Mouse (Mus musculus) myocyte (in vitro differentiated cells): ENCODE data around the gene Irak1.

Source experiments
- CEBPB ChIP-seq: IDR thresholded peaks from 2 replicates; pipeline ENCODE4 v1.6.1; 2011; ENCODE audit warnings: mild to moderate bottlenecking, moderate library complexity; ENCODE audit not compliant: poor library complexity, insufficient read depth, severe bottlenecking
- E2F4 ChIP-seq: IDR thresholded peaks from one replicate; pipeline ENCODE4 v1.6.1; 2011; ENCODE audit warnings: mild to moderate bottlenecking, control low read depth, moderate library complexity; ENCODE audit not compliant: insufficient read depth
- MYOD1 ChIP-seq, 3 experiments: IDR thresholded peaks; one replicate each; pipeline ENCODE4 v1.6.1; 2011; ENCODE audit warnings: control low read depth in 2 of 3, low read depth in 2 of 3, mild to moderate bottlenecking in 2 of 3, moderate library complexity in 1 of 3; ENCODE audit not compliant: insufficient read length in 2 of 3, control insufficient read depth in 1 of 3
- MYOG ChIP-seq, 3 experiments: IDR thresholded peaks; one replicate each; pipeline ENCODE4 v1.6.1; 2011; ENCODE audit warnings: control low read depth in 2 of 3, low read depth in 2 of 3, mild to moderate bottlenecking in 2 of 3; ENCODE audit not compliant: insufficient read length in 2 of 3, control insufficient read depth in 1 of 3, insufficient read depth in 1 of 3
- POLR2A ChIP-seq: IDR thresholded peaks from one replicate; pipeline ENCODE4 v1.6.1; 2011; ENCODE audit warnings: low read depth, mild to moderate bottlenecking, control low read depth, moderate library complexity; ENCODE audit not compliant: insufficient read length
- POLR2AphosphoS2 ChIP-seq: IDR thresholded peaks from one replicate; pipeline ENCODE4 v1.6.1; 2011; ENCODE audit warnings: low read depth, control low read depth; ENCODE audit not compliant: insufficient read length
- REST ChIP-seq: IDR thresholded peaks from one replicate; pipeline ENCODE4 v1.6.1; 2011; ENCODE audit warnings: mild to moderate bottlenecking, control low read depth, moderate library complexity; ENCODE audit not compliant: insufficient read depth, insufficient read length
- TCF12 ChIP-seq: IDR thresholded peaks from one replicate; pipeline ENCODE4 v1.6.1; 2011; ENCODE audit warnings: mild to moderate bottlenecking, control low read depth; ENCODE audit not compliant: poor library complexity, insufficient read depth, severe bottlenecking
- TCF3 ChIP-seq: IDR thresholded peaks from one replicate; pipeline ENCODE4 v1.6.1; 2011; ENCODE audit warnings: low read depth, control low read depth; ENCODE audit not compliant: insufficient read length
- USF1 ChIP-seq: IDR thresholded peaks from one replicate; pipeline ENCODE4 v1.6.1; 2011; ENCODE audit warnings: low read depth, mild to moderate bottlenecking, control low read depth, moderate library complexity

- TF ChIP-seq POLR2AphosphoS2 (no peak), POLR2A (no peak), CEBPB (no peak), MYOD1 (IDR thresholded peaks at IDR 0.05; ENCODE audit: control insufficient read depth in 1 of 3, insufficient read length in 2 of 3, low read depth in 2 of 3) (no peak), USF1 (no peak), MYOG (IDR thresholded peaks at IDR 0.05; ENCODE audit: control insufficient read depth in 1 of 3, insufficient read depth in 1 of 3, insufficient read length in 2 of 3, low read depth in 2 of 3) (no peak), REST (no peak), E2F4 (no peak), TCF12 (no peak), TCF3 (no peak)
Measured at GRCm38 (mm10) chrX:73972774-73973173, 50.9 kb downstream of the Irak1 start.
